Mouse (Mus musculus): Measurements from ENCODE around the gene Tspan15. TPM values are rescaled to one million over a fixed set of nuclear protein-coding genes. Genes with fewer than 3 reads are reported as not detected.
A peak's percentile ranks its signal among the peaks of the same experiment; 100 is the strongest.

Gene Tspan15
- total RNA-seq, 4 experiments from 2014 or later, result 5.6 to 9.2 (median 7.0) TPM

DNA sequence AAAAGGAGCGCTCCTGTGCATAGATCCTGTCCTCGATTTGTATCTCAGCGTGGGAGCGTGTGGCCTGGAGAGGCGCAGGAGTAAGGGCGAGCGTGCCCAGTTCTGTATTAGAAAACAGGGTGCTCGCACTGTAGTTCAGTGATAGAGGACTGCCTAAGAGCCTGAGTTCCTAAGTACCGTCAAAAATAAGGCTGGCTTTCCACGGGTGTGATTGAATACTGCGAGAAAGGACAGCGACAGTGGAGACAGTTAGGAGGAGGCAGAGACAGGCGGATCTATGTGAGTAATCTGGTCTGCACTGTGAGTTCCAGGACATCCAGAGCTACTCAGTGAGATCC lies 313 bp upstream of the Tspan15 start:
- no peak for DNase-seq (ENCODE audit: low spot score)

DNA sequence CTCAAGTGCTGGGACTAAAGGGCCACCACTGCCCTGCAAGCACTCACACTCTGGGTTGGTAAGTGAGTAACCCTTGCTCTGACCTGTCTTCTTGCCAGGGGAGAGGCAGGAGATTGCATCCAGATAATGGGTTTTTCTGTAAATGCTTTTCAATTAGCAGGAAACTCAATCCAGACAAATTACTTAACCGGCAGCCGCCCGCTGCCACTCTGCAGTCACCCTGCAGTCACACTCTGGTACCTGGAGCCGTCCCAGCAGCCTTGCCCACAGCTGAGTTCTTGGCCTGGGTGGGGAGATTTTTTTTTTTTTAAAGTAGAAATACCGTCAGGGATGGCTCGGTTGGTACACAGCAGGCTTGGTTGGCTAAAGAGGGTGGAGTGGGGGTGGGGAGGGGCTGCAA lies 2.9 kb downstream of the Tspan15 start:
- no peak for DNase-seq (ENCODE audit: low spot score)

DNA sequence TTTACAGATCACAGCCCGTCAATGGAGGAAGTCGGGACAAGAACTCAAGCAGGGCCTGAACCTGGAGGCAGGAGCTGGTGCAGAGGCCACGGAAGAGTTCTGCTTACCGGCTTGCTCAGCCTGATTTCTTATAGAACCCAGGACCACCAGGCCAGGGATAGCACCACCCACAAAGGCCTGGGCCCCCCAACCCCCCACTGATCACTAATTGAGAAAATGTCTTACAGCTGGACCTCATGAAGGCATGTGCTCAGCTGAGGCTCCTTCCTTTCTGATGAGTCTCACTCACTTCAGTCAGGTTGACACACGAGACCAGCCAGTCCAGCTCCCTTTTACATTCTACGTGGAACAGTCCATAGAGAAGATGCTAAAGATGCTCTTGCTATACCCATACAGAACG lies 5.2 kb downstream of the Tspan15 start:
- no peak for DNase-seq (ENCODE audit: low spot score)

DNA sequence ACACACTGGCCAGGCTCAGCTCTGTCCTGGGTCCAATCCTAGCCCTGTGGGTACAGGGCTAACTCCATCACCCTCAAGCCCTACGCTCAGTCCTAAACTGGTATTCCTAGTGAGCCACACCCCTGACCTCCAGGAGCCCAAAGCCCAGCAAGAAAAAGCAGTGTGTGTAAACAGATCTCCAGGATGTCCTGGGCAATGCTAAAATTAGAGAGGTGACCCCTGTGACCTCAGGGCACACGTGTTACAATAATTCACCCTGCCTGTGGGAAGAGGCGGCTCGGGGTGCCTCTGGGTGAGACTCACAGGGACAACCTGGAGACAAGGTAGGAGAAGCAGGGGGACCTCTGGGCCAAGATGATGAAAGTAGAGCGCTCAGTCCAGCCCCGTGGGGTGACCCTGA lies 6.8 kb downstream of the Tspan15 start:
- peak; percentile 22 for DNase-seq (ENCODE audit: low spot score)

DNA sequence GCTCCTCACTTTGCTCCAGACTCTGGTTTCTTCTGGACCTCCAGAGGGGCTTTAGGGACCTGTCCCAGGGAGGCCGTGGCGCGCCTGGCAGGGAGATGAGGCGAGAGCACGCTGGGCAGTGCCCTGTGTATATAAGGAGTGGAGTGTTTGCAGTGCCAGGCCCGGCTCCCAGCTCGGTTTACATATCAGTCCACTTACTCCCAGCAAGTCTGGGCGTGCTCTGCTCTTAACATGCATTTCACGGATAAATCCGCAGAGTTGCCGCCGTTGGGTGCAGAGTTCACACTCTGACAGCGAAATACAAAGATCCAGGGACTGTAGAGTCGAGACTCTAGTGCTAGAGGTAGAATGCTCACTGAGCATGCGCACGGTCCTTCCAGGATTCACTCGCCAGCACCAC lies 8.3 kb downstream of the Tspan15 start:
- no peak for DNase-seq (ENCODE audit: low spot score)

DNA sequence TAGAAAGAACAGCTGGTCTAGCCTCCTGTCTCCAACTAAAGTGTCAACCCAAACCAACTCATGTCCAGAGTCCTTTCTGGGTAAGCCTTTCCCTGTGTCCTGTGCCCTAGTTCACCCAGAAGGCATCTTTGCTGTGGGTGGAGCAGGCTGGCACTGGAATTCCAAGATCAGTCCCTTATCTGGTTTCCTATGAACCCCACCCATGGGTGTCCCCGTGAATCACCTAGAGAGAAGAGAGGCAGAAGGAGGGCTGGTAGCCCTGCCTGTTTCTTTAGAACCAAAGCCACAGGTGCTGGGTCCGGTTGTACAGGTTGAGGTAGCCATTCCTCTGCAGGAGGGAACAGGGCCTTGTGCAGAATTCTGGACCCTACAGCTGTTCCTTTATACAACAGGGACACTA lies 9.4 kb downstream of the Tspan15 start:
- DNase-seq (ENCODE audit: low spot score), result no peak

DNA sequence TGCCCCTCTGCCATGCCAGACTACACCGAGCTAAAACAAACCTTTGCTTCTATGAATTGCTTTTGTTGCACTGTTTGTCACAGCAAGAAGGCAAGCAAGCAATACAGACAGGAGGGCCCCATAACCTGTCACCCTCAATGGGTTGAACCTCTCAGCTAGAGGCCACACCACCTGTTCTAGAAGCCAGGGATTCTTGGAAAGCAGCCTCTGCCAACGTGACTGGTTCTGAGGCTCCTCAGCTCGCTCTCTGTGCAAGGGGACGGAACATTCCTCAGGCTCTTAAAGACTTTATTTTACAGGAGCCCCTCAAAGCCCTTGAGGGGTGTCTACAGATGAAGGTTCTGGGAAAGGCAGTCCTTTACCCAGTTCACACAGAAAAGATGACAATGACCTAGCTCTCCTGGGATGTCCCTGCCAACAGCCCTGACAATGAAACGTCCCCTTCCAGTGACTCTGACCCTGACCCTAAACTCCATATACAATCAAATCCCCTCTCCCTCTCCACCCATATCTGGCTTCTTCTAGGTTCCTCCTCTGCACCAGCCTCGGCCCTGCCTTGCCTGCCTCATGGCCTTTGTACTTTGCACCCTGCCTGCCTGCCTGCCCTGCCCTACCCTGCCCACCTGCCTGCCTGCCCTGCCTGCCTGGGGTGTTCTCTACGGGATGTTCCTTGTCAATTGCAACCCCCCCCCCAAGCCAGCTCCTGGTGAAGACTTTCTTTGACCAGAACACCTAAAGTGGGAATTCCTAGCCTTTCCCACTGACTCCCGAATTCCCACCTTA lies 10.1 kb downstream of the Tspan15 start:
- no peak for DNase-seq (ENCODE audit: low spot score)

DNA sequence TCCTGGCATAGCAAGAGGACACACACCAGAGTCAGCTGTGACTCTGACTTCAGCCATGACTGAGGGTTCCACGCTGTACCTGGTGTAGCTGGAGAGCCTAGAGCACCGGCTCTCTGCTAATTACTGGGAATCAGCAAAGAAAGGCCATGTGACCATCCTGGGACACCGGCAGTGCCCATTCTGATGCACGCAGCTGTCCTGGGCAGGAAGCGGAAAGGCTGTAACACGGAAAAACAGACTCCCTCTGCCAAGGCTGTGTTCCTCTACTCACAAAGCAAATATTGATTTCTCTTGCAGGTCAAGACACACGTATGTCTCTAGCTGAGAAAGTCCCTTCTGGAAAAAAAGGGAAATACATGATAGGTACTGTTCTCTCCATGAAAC lies 12.3 kb downstream of the Tspan15 start:
- DNase-seq (ENCODE audit: low spot score), result peak; percentile 26

DNA sequence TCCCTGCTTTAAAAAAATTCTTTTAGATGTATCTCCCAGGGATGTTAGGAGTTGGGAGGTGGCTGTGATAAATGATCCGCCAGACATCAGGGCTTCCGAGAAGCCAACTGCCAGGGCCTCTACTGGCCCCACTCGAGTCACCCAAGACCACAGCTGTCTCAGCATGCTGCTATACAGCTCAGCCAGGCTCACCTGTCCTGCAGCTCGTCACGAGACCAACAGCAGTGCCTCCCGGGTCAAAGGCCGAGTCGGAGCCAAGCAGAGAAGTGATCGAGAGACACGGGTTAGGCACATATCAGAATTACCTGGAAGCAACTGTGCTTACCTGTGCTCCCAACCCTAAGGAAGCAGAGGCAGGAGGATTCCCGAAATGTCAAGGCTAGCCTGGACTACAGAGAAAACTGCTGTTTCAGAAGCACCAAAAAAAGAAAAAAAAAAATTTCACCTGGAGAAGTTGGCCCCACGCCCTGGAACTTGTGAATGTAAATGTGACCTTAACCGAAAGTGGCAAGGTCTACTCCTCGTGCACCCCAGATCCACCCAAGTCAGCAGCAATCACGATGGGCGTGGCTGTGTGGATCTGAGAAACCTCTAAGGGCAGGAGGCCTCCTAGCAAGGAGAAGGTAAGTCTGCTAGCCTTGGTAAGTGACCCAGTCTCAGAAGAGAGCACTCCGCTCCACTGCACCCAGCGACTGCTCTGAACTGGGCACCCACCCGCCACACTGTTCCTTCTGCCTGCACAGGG lies 12.8 kb downstream of the Tspan15 start:
- no peak for DNase-seq (ENCODE audit: low spot score)

DNA sequence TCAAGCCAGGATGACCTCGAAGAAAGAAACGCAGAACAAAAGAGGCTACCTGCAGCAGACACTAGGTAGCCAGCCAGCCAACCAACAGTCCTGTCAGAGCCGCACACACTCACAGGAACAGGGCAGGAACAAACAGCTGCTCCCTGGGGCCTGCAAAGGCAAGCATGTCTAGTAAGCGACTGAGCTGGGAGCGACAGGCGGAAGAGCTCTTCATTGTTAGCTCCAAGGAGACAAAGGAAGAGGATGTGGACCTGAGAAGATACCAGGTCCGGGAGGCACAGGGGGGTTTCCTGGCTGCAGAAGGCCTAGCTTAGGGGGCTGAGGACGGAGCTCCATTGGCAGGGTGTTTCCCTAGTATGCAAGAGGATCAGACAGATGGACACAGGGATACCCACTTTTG lies 13.9 kb downstream of the Tspan15 start:
- DNase-seq (ENCODE audit: low spot score), result peak; percentile 65

DNA sequence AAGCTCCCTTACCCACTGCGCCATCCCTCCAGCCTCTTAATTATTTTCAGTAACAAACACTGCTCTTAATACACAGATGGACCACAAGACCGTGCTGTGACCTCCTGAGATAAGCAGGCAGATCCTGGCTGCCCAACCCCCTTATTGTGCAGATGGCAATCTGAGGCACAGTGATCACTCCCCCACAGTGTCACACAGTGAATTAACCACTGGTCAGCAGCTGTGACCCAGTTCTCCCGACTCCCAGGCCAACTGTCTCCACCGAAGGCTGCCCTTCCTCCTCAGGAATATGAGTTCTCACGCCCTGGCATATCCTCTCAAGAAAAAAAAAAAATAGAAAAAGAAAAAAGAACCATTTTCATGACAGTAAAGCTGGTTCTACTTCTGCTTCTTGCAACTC lies 14.5 kb downstream of the Tspan15 start:
- peak; percentile 16 for DNase-seq (ENCODE audit: low spot score)

DNA sequence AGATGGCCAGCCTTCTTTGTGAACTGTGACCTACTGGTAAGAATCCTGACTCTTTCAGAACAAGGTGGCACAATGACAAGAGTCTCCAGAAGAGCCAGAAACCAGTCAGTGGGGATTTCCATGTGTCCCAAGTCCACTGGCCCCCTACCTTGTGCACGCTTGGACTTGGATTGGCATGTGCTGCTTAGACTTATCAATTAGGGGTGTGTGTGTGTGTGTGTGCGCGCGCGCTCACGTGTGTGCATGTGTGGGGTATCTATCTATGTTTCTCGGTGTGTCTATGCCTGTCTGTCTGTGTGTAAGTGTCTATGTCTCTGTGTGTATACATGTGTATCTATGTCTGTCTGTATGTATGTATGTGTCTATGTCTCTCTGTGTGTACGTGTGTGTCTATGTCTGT lies 15.4 kb downstream of the Tspan15 start:
- DNase-seq (ENCODE audit: low spot score), result no peak

DNA sequence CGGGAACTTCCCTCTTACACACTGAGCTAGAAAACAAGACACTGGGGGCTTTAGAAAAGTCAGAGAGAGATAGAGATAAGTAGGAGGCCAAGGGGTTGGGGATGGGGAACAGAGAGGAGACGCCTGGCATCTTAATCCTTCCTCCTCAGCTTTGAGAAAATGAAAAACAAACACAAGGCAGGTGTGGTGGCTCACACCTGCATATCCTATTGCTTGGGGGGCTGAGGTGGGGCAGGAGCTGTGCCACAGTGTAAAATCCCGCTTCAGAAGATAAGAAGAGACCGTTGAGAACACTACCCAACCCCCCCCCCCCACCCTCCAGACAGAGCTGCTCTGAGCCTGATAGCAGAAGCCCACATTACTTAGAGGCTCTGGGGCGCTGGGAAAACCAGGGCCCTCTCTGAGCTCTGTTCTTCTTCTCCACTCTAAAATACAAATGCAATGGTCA lies 15.9 kb downstream of the Tspan15 start:
- no peak for DNase-seq (ENCODE audit: low spot score)

DNA sequence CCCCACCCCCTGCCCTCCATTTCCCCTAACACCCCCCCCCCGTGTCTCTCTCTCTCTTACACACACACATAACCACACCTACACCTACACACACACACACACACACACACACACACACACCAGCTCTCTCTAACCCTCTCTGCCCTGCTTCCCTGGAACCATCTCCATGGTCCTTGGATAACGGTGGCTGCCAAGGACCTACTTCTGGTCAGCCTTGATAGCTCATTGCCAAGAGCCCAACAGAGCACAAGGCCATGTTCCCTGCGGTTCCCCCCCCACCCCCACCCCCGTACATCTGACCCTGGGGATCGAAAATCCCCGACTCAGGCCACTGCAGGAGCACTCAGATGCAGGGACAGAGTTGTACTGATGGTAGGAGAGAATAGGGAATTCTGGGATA lies 19.7 kb downstream of the Tspan15 start:
- no peak for DNase-seq (ENCODE audit: low spot score)

DNA sequence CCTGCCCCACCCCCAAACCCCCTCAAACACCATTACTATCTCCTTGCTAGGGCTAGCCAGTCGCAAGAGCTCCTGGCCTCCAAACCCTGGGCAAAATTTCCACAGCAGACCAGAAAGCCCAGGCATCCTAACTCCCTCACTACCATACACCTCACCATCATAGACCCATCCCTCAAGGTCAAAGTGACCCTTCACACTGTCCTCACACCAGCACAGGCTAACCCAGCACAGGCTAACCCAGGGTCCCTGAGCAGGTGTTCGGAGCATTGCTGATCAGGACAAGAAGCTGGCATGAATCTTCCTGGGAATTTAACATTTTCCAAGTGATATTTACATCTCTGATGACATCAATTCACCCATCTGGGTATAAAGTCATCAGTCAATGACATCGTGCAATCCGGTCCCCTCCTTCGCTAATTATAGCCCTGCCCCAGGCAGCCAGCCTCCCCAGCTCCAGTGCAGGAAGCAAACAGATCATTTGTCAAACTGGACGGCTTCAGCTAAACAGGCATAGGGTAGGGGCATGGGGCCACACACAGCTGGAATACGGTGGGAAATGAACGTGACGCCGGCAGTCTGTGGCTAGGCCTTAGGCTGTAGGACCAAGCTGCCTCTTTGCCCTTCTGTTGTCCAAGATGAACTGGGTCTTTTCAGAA lies 22.7 kb downstream of the Tspan15 start:
- no peak for DNase-seq (ENCODE audit: low spot score)

DNA sequence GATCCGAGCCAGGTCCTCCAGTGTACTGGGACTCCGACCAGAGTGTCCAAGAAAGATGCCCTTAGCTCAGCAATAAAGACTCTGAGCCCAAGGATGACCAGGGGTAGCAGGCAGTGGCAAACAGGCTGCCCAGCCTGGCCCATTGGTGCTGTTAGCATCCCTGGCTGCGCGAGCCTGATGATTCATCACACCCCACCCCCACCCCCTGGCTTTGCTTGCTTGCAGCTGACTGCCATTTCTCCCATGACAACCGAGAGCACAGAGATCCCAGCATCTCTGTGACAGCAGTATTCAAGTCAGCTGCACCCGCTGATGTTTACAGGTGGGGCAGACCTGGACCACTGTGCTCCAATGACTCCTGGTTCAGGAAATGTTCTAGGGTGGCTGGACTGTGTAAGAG lies 28.5 kb downstream of the Tspan15 start:
- DNase-seq (ENCODE audit: low spot score), result no peak

DNA sequence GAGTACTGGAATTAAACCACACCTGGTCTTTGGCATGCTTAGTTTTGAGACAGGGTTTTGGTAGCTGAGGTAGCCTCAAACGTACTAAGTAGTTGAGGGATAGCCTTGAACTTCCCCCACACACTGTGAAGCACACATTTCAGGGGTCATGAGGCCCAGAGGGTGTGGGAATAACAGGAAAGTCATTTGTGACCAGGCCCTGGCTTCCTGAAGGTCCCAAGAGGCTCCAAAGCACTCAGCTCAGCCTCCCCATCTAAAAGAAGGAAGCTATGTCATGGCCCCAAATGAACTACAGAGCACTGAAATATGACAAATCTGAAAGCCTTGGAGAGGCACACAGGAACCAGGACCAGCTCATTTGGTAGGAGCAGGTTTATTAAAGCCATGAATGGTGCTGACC lies 32.2 kb downstream of the Tspan15 start:
- peak; percentile 33 for DNase-seq (ENCODE audit: low spot score)

DNA sequence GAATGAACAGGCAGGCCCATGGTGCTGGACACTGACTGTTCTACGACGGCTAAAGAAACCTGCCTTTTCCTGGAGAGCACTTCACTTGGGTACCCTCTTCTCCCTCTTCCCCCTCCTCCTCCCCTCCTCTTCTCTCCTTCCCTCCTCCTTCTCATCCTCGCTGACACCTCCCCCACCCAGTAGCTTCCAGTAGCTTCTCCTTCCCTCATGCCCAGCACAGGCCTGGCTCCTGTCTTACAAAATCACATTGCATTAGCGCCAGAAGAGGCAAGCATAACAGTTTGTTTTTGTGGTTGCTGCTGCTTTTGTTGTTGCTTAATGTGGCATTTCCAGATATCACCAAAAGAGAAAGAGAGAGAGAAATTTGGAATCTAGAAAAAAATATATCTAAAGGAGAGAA lies 33.6 kb downstream of the Tspan15 start:
- DNase-seq (ENCODE audit: low spot score), result no peak

DNA sequence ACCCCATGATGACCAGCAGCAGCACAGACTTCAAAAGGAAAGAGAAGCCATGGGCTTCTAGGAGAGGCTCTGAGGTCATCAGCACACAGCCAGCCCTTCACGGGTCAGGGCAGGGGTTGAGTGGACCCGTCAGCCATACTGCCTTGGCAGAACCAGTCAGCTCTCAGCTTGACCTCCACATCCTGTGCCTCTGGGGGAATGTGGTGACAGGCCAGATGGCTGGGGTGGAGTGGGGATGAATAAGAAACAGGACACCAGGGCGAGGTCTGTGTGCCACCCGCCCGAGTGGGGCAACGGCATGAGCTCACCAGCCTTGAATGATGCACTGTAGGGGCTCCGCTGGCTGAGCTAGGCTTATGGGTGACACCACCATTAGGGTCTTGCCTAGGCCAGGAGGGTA lies 35.7 kb downstream of the Tspan15 start:
- DNase-seq (ENCODE audit: low spot score), result no peak

DNA sequence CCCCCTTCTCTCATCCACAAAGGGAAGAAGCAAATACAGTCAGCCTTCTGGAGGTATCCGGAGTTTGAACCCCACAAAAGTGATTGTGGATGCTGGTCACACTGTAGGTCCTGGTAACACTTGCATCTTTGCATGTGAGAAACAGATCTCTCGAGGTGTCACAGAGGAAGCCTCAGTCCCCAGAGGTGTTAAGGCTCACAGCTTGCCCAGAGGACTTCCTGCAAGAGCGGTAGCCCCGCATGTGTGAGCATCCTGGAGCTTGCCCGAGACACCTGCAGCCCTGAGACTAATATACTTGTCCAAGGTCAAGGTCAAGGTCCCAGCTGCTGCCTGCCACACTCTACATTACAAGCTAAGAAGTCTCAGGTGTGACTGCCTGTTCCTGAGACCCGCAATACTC lies 36.1 kb downstream of the Tspan15 start:
- no peak for DNase-seq (ENCODE audit: low spot score)

DNA sequence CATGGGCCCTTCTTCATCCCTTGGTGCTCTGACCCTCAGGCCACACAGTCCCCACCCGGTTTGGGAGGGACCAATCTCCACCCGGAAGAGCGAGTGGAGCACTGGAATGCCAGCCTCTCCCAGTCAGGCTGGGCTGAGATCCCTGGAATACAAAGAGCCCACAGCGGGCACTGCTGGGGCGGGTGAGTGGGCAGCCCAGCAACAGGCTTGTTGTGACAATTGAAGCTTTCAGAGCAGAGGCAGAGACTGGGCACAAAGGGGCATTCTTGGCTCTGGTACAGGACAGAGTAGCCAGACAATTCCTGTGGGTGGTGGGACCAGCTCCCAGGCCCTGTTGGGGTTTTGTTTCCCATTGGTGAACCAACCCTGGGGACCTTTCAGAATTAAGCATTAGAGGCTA lies 36.6 kb downstream of the Tspan15 start:
- no peak for DNase-seq (ENCODE audit: low spot score)

DNA sequence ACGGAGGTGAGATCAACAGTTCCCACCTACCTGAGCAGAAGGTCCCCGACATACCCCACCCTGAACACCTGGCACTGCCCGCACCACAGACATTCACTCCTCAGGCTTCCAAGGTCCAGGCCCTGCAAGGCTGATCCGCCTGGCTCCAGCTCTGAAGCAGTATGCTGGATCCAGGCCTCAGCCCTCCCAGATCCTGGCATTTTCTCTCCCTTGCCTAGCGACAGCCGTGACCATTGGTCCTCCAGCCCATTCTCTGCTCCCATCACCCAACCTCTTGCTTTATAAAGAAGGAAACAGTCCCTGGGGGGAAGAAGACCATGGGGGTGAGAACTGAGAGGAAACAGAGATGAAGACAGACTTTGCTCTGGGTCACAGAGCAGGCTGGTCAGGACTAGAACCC lies 37.0 kb downstream of the Tspan15 start:
- no peak for DNase-seq (ENCODE audit: low spot score)

DNA sequence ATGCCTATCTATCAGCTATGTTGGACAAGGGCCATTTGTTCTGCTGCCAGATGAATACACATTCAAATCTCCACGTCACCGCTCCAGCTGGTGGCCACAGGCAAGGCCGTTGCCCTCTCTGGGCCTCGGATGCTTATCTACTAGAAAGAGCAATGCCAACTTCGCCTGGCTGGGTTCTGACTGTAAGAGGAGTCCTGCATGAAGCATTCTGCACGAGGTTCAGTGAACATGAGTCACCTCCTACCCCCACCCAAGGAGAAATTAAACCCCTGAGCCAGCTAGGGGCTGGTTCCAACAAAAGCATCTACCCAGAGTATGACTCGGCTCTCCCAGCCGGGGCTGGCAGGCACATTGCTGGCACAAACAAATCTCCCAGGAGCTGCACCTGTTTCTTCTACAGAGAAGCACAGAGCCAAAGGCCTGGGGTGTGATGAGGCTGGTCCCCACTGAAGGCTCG lies 38.3 kb downstream of the Tspan15 start:
- no peak for DNase-seq (ENCODE audit: low spot score)
